Mouse (Mus musculus) gastrocnemius, postnatal 4 days (tissue): ENCODE measurements around the gene Rhbdd3. TPM values are rescaled to one million over a fixed set of nuclear protein-coding genes. Genes with fewer than 3 reads are reported as not detected.

Experiments used
- total RNA-seq, 2 experiments: library from RNA; stranded (reverse); gene quantifications; 2 replicates each; pipeline ENCODE4 v1.2.3; 2021

Rhbdd3 gene
- total RNA-seq, 2 experiments from 2014 or later, result 25.7 to 25.8 TPM

Other genes with a start within 250 kb of the Rhbdd3 start
- 10 to 100 TPM; 56.2 to 56.8 TPM for gene Nf2, start 249.4 kb upstream of the Rhbdd3 start, total RNA-seq
- 1 to 10 TPM; 4.0 to 4.1 TPM for gene Nipsnap1, start 225.0 kb upstream of the Rhbdd3 start, total RNA-seq
- gene Thoc5, start 203.6 kb upstream of the Rhbdd3 start, total RNA-seq, result 10 to 100 TPM; 18.2 to 19.6 TPM
- gene Nefh, start 150.9 kb upstream of the Rhbdd3 start, total RNA-seq, result under 1 TPM; 0.08 to 0.17 TPM
- gene Ap1b1, start 112.1 kb upstream of the Rhbdd3 start, total RNA-seq, result 10 to 100 TPM; 46.5 to 58.0 TPM
- gene Rasl10a, start 40.8 kb upstream of the Rhbdd3 start, total RNA-seq, result 1 to 10 TPM; 1.9 to 2.8 TPM
- 10 to 100 TPM; 25.1 to 28.5 TPM for gene Gas2l1, start 33.6 kb upstream of the Rhbdd3 start, total RNA-seq
- gene Ewsr1, start 340 bp downstream of the Rhbdd3 start, total RNA-seq, result 100 to 1,000 TPM; 205 to 243 TPM
- 10 to 100 TPM; 17.4 to 20.4 TPM for gene Emid1, start 53.3 kb downstream of the Rhbdd3 start, total RNA-seq
- 100 to 1,000 TPM in 1 of 2 experiments, 10 to 100 TPM in 1; 99.8 to 106 TPM for gene Kremen1, start 162.6 kb downstream of the Rhbdd3 start, total RNA-seq